Comparison of ENCODE assay signal across 8 mouse cellular contexts in the genomic region with DNA sequence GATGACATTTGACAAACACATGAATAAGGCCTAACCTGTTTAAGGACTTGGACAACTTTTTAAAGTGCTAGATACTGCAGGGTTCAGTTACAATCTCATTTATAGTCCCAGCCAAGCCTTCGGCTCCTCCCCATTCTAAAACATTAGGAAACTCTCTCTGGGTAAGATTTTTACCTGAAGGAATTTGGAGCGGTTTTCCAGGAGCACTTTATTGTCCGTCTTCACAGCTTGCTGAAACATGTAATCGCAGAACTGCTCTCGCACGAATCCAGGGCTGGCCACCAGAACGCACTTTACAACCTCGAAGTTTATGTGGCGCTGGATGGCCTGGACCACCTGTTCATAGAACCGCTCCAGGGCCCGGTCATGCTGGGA. TPM values are rescaled to one million over a fixed set of nuclear protein-coding genes. Genes with fewer than 3 reads are reported as not detected.
DNase-seq lines count a peak whose midpoint lies in the region; ATAC-seq lines count a peak whose summit lies in the region.

No protein-coding gene starts in this region.

- DNase-seq in kidney, adult 9 months: no peak
- DNase-seq in embryonic facial prominence, embryonic 10.5 days (ENCODE audit: low spot score): no peak
- no peak for DNase-seq in embryo, embryonic 10 days (ENCODE audit: low spot score)
- DNase-seq in right cerebral cortex, adult 2 months (ENCODE audit: low spot score in 2 of 2): no peak
- DNase-seq in frontal cortex, postnatal 25 days (ENCODE audit: low spot score in 2 of 2): no peak

- H3K27ac ChIP-seq in kidney, embryonic 16.5 days (ENCODE audit: low read length): peak overlapping the region; percentile 98
- peak overlapping the region; percentile 91; the same call in 1 of the 2 replicates for H3K27ac ChIP-seq in embryonic facial prominence, embryonic 10.5 days (replicated peaks)
- H3K27ac ChIP-seq in hindbrain, embryonic 15.5 days (replicated peaks): no peak overlapping the region
- no peak overlapping the region for H3K27ac ChIP-seq in midbrain, embryonic 16.5 days (ENCODE audit: low read length)

- H3K36me3 ChIP-seq in kidney, embryonic 16.5 days (ENCODE audit: insufficient read depth, low read length): peaks cover 16% of the 10 kb centered on the region
- H3K36me3 ChIP-seq in embryonic facial prominence, embryonic 10.5 days (replicated peaks): peaks cover 40% of the 10 kb centered on the region
- peaks cover 21% of the 10 kb centered on the region for H3K36me3 ChIP-seq in hindbrain, embryonic 15.5 days
- H3K36me3 ChIP-seq in midbrain, embryonic 16.5 days (ENCODE audit: control insufficient read depth, insufficient read depth, low read length): peaks cover 14% of the 10 kb centered on the region

- WGBS in kidney, embryonic 16.5 days: 36% methylated on average over 11 of the region's 11 CpGs
- 66% methylated on average over 11 of the region's 11 CpGs for WGBS in embryonic facial prominence, embryonic 10.5 days
- 60% methylated on average over 11 of the region's 11 CpGs for WGBS in hindbrain, embryonic 15.5 days
- 70% methylated on average over 11 of the region's 11 CpGs for WGBS in midbrain, embryonic 16.5 days

- peak overlapping the region; percentile 88 for H3K9ac ChIP-seq in kidney, embryonic 16.5 days (replicated peaks; ENCODE audit: low read length)
- peak overlapping the region; percentile 71 for H3K9ac ChIP-seq in hindbrain, embryonic 15.5 days
- H3K9ac ChIP-seq in midbrain, embryonic 16.5 days (ENCODE audit: low read depth, low read length): peak overlapping the region; percentile 75

- peaks cover 28% of the 10 kb centered on the region for H3K4me1 ChIP-seq in kidney, embryonic 16.5 days (ENCODE audit: insufficient read depth, low read length)
- peaks cover 22% of the 10 kb centered on the region for H3K4me1 ChIP-seq in embryonic facial prominence, embryonic 10.5 days
- H3K4me1 ChIP-seq in hindbrain, embryonic 15.5 days (replicated peaks): peaks cover 22% of the 10 kb centered on the region
- peaks cover 14% of the 10 kb centered on the region for H3K4me1 ChIP-seq in midbrain, embryonic 16.5 days (ENCODE audit: control insufficient read depth, insufficient read depth, low read length)

- H3K4me2 ChIP-seq in kidney, embryonic 16.5 days (replicated peaks; ENCODE audit: low read depth, low read length): peak overlapping the region; percentile 90
- H3K4me2 ChIP-seq in hindbrain, embryonic 15.5 days: peak overlapping the region; percentile 91
- H3K4me2 ChIP-seq in midbrain, embryonic 16.5 days (ENCODE audit: low read length): peak overlapping the region; percentile 100

- H3K27me3 ChIP-seq in kidney, embryonic 16.5 days (ENCODE audit: insufficient read depth, low read length): no peaks in the 10 kb centered on the region
- H3K27me3 ChIP-seq in embryonic facial prominence, embryonic 10.5 days (replicated peaks; ENCODE audit: low read depth, poor library complexity, severe bottlenecking): no peaks in the 10 kb centered on the region
- no peaks in the 10 kb centered on the region for H3K27me3 ChIP-seq in hindbrain, embryonic 15.5 days
- no peaks in the 10 kb centered on the region for H3K27me3 ChIP-seq in midbrain, embryonic 16.5 days (ENCODE audit: control insufficient read depth, insufficient read depth, low read depth, low read length)

- no peaks in the 10 kb centered on the region for H3K9me3 ChIP-seq in kidney, embryonic 16.5 days (ENCODE audit: low read length)
- peaks cover 6% of the 10 kb centered on the region; the same call in 1 of the 2 replicates for H3K9me3 ChIP-seq in embryonic facial prominence, embryonic 10.5 days
- no peaks in the 10 kb centered on the region for H3K9me3 ChIP-seq in hindbrain, embryonic 15.5 days
- H3K9me3 ChIP-seq in midbrain, embryonic 16.5 days (replicated peaks; ENCODE audit: control insufficient read depth, low read length, poor library complexity, severe bottlenecking): no peaks in the 10 kb centered on the region; the same call in 1 of the 2 replicates

- ATAC-seq in kidney, embryonic 16.5 days (ENCODE audit: low FRiP score, low TSS enrichment): no peak
- ATAC-seq in hindbrain, embryonic 15.5 days (ENCODE audit: low FRiP score, low read depth): no peak
- ATAC-seq in midbrain, embryonic 16.5 days: no peak

- H3K4me3 ChIP-seq in kidney, embryonic 16.5 days (ENCODE audit: low read length): peak overlapping the region; percentile 74
- H3K4me3 ChIP-seq in embryonic facial prominence, embryonic 10.5 days: peak overlapping the region; percentile 69
- peak overlapping the region; percentile 73 for H3K4me3 ChIP-seq in hindbrain, embryonic 15.5 days
- peak overlapping the region; percentile 70 for H3K4me3 ChIP-seq in midbrain, embryonic 16.5 days (ENCODE audit: low read depth, low read length)

RNA-seq across cellular contexts. Expression of gene Pelo, which starts 1.0 kb away (rescaled TPM):
- 5.8 and 7.5 TPM in 2 replicates for polyA plus RNA-seq in kidney, embryonic 16.5 days (2015; fragmentation: Nextera tagmentation; extraction: Ambion mirVana)
- 5.6 and 6.0 TPM in 2 replicates for polyA plus RNA-seq in embryonic facial prominence, embryonic 10.5 days (2016; fragmentation: Nextera tagmentation; extraction: Ambion mirVana)
- polyA plus RNA-seq in hindbrain, embryonic 15.5 days (2015; fragmentation: Nextera tagmentation; extraction: Ambion mirVana): 4.7 and 5.2 TPM in 2 replicates
- 4.6 and 5.2 TPM in 2 replicates for polyA plus RNA-seq in midbrain, embryonic 16.5 days (2015; fragmentation: Nextera tagmentation; extraction: Ambion mirVana)

RNA-seq across cellular contexts. Expression of gene Gm49395, which starts 12.7 kb away (rescaled TPM):
- 6.7 and 8.8 TPM in 2 replicates for polyA plus RNA-seq in kidney, embryonic 16.5 days (2015; fragmentation: Nextera tagmentation; extraction: Ambion mirVana)
- polyA plus RNA-seq in embryonic facial prominence, embryonic 10.5 days (2016; fragmentation: Nextera tagmentation; extraction: Ambion mirVana): 2.1 and 2.7 TPM in 2 replicates
- polyA plus RNA-seq in hindbrain, embryonic 15.5 days (2015; fragmentation: Nextera tagmentation; extraction: Ambion mirVana): 2.9 and 3.1 TPM in 2 replicates
- polyA plus RNA-seq in midbrain, embryonic 16.5 days (2015; fragmentation: Nextera tagmentation; extraction: Ambion mirVana): 1.8 and 2.9 TPM in 2 replicates

RNA-seq across cellular contexts. Expression of gene Itga1, which starts 12.8 kb away (rescaled TPM):
- 32.2 and 32.5 TPM in 2 replicates for polyA plus RNA-seq in kidney, embryonic 16.5 days (2015; fragmentation: Nextera tagmentation; extraction: Ambion mirVana)
- 2.3 and 2.9 TPM in 2 replicates for polyA plus RNA-seq in embryonic facial prominence, embryonic 10.5 days (2016; fragmentation: Nextera tagmentation; extraction: Ambion mirVana)
- 6.3 and 7.3 TPM in 2 replicates for polyA plus RNA-seq in hindbrain, embryonic 15.5 days (2015; fragmentation: Nextera tagmentation; extraction: Ambion mirVana)
- polyA plus RNA-seq in midbrain, embryonic 16.5 days (2015; fragmentation: Nextera tagmentation; extraction: Ambion mirVana): 6.1 and 6.9 TPM in 2 replicates

Comparison
In these comparisons a context has a peak if more than half of its experiments do, and no peak if none do; other contexts are left out.
1. H3K27ac ChIP-seq: peak in kidney, embryonic 16.5 days (single experiment) and embryonic facial prominence, embryonic 10.5 days (single experiment); none in hindbrain, embryonic 15.5 days (single experiment) and midbrain, embryonic 16.5 days (single experiment).
2. Peak in every context shown above with its lines, with median percentiles within 50 percentile points of each other: H3K4me2 ChIP-seq, H3K4me3 ChIP-seq and H3K9ac ChIP-seq.